21 mouse cellular contexts compared by ENCODE assay signal in genomic region chr2:65121012-65121411, GRCm38 (mm10).
A peak's percentile ranks its signal among the peaks of the same experiment; 100 is the strongest.
DNase-seq lines count a peak whose midpoint lies in the region; ATAC-seq and TF ChIP-seq lines count a peak whose summit lies in the region.
"Had no signal": no experiment of that assay in that cellular context is flagged by ENCODE, and none has a peak within 500 bp of the region (broad histone marks: within the 10 kb centered on the region; RNA-seq: fewer than 3 reads in every experiment).

No protein-coding gene starts in this region.

- DNase-seq in heart, postnatal 0 days (ENCODE audit: low spot score), result no peak
- no peak for DNase-seq in heart, postnatal 14 days
- DNase-seq in lung, postnatal 36 days, result peak; percentile 35
- DNase-seq in lung, postnatal 4 days, result no peak
- peak; percentile 54 for DNase-seq in fibroblast of lung, adult 2 months (ENCODE audit: low read depth)
- DNase-seq in frontal cortex, postnatal 10 days (ENCODE audit: low spot score in 2 of 2), result no peak
- DNase-seq in gastrocnemius, postnatal 25 days, result no peak
- DNase-seq: adrenal gland, adult 8-10 months had no signal

- H3K9ac ChIP-seq in heart, postnatal 0 days (replicated peaks; ENCODE audit: low read depth, low read length), result no peak overlapping the region
- H3K9ac ChIP-seq: embryonic facial prominence, embryonic 15.5 days; hindbrain, embryonic 14.5 days; liver, embryonic 15.5 days; lung, embryonic 15.5 days; midbrain, embryonic 15.5 days had no signal

- 68% methylated on average over 3 of the region's 3 CpGs for WGBS in heart, postnatal 0 days

- TF ChIP-seq EP300 in heart, postnatal 0 days (IDR thresholded peaks at IDR 0.05; ENCODE audit: low read depth), result no peak

- peak overlapping the region; percentile 15; the same call in 1 of the 2 replicates for H3K27ac ChIP-seq in heart, postnatal 0 days (ENCODE audit: low read depth)
- H3K27ac ChIP-seq: embryonic facial prominence, embryonic 10.5 days; embryonic facial prominence, embryonic 15.5 days; forebrain, embryonic 10.5 days; hindbrain, embryonic 14.5 days; liver, embryonic 15.5 days; midbrain, embryonic 10.5 days; midbrain, embryonic 15.5 days had no signal

- H3K36me3 ChIP-seq in heart, postnatal 0 days (replicated peaks; ENCODE audit: control insufficient read depth, insufficient read depth, low read length), result peaks cover 10% of the 10 kb centered on the region
- H3K36me3 ChIP-seq: embryonic facial prominence, embryonic 10.5 days; embryonic facial prominence, embryonic 15.5 days; liver, embryonic 15.5 days; lung, embryonic 15.5 days; midbrain, embryonic 10.5 days; midbrain, embryonic 15.5 days had no signal

- H3K4me3 ChIP-seq in heart, postnatal 0 days (ENCODE audit: low read depth, low read length), result no peak overlapping the region
- H3K4me3 ChIP-seq: embryonic facial prominence, embryonic 10.5 days; embryonic facial prominence, embryonic 15.5 days; forebrain, embryonic 10.5 days; liver, embryonic 15.5 days; lung, embryonic 15.5 days; midbrain, embryonic 10.5 days; midbrain, embryonic 15.5 days had no signal

- H3K27me3 ChIP-seq in heart, postnatal 0 days (ENCODE audit: control insufficient read depth, insufficient read depth, low read length), result no peaks in the 10 kb centered on the region
- H3K27me3 ChIP-seq: embryonic facial prominence, embryonic 15.5 days; liver, embryonic 15.5 days; lung, embryonic 15.5 days; midbrain, embryonic 15.5 days had no signal

- ATAC-seq in heart, postnatal 0 days (ENCODE audit: insufficient read depth, low read depth), result no peak
- ATAC-seq: activated CD4-positive, CD25-positive, alpha-beta regulatory T cell, adult 4 months; CD4-positive, CD25-positive, alpha-beta regulatory T cell, adult 4 months; forebrain, embryonic 16.5 days; intestine, postnatal 0 days; midbrain, embryonic 15.5 days had no signal

- H3K9me3 ChIP-seq in heart, postnatal 0 days (replicated peaks; ENCODE audit: control insufficient read depth, low read length), result no peaks in the 10 kb centered on the region
- H3K9me3 ChIP-seq: embryonic facial prominence, embryonic 10.5 days; embryonic facial prominence, embryonic 15.5 days; forebrain, embryonic 10.5 days; liver, embryonic 15.5 days; lung, embryonic 15.5 days; midbrain, embryonic 10.5 days; midbrain, embryonic 15.5 days had no signal

- intact Hi-C loops in heart, postnatal 14 days (cut with DNase I), result loop anchor here (2.0 kb wide), 1 partner anchor 98 kb away; no protein-coding TSS in a partner anchor

- no peak for TF ChIP-seq CTCF in heart, postnatal 0 days (IDR thresholded peaks at IDR 0.05; ENCODE audit: low read depth)

- H3K4me1 ChIP-seq in heart, postnatal 0 days (ENCODE audit: control insufficient read depth, insufficient read depth), result peaks cover 17% of the 10 kb centered on the region; the same call in 1 of the 2 replicates
- H3K4me1 ChIP-seq: forebrain, embryonic 10.5 days; liver, embryonic 15.5 days; midbrain, embryonic 10.5 days; midbrain, embryonic 15.5 days had no signal

- no peak overlapping the region for H3K4me2 ChIP-seq in heart, postnatal 0 days (ENCODE audit: low read depth, low read length)
- H3K4me2 ChIP-seq: embryonic facial prominence, embryonic 15.5 days; heart, embryonic 11.5 days; hindbrain, embryonic 14.5 days; liver, embryonic 15.5 days; lung, embryonic 15.5 days; midbrain, embryonic 15.5 days had no signal

Comparison
In these comparisons a context has a peak if more than half of its experiments do, and no peak if none do; other contexts are left out.
1. DNase-seq: peak in lung, postnatal 36 days (single experiment) and fibroblast of lung, adult 2 months (single experiment); none in heart, postnatal 0 days (single experiment), heart, postnatal 14 days (0 of 2), lung, postnatal 4 days (0 of 2), frontal cortex, postnatal 10 days (0 of 2) and gastrocnemius, postnatal 25 days (single experiment).